Mouse (Mus musculus) heart, embryonic 13.5 days (tissue): ENCODE measurements around the gene Iah1. TPM values are rescaled to one million over a fixed set of nuclear protein-coding genes. Genes with fewer than 3 reads are reported as not detected.
A peak's percentile ranks its signal among the peaks of the same experiment; 100 is the strongest.

Experiments used
- ATAC-seq: fragments of 200-750 bp; cut with Nextera tagmentation; 2 replicates; pipeline ENCODE4 v1.8.0; 2017; ENCODE audit warnings: moderate TSS enrichment; ENCODE audit not compliant: insufficient number of reproducible peaks, low FRiP score, low TSS enrichment; ENCODE audit errors: extremely low read depth
- H3K27ac ChIP-seq: fragments of 300-500 bp; sonication (generic); replicated peaks from 2 replicates; pipeline ENCODE4 v1.5.1; 2015; ENCODE audit warnings: moderate library complexity, mild to moderate bottlenecking, inconsistent platforms
- H3K27me3 ChIP-seq: fragments of 300-500 bp; sonication (generic); replicated peaks from 2 replicates; pipeline ENCODE4 v1.6.1; 2015; ENCODE audit warnings: mild to moderate bottlenecking, inconsistent platforms
- H3K36me3 ChIP-seq: fragments of 300-500 bp; sonication (generic); 2 replicates; pipeline ENCODE4 v1.6.1; 2015; ENCODE audit warnings: mild to moderate bottlenecking, inconsistent platforms
- H3K4me1 ChIP-seq: fragments of 300-500 bp; sonication (generic); 2 replicates; pipeline ENCODE4 v1.6.1; 2015; ENCODE audit warnings: inconsistent platforms
- H3K4me2 ChIP-seq: fragments of 300-500 bp; sonication (generic); 2 replicates; pipeline ENCODE4 v1.6.1; 2015; ENCODE audit warnings: inconsistent platforms, mild to moderate bottlenecking, moderate library complexity
- H3K4me3 ChIP-seq: fragments of 300-500 bp; sonication (generic); 2 replicates; pipeline ENCODE4 v1.5.1; 2015; ENCODE audit warnings: moderate library complexity, mild to moderate bottlenecking, inconsistent platforms
- H3K9ac ChIP-seq: fragments of 300-500 bp; sonication (generic); 2 replicates; pipeline ENCODE4 v1.6.1; 2015; ENCODE audit warnings: inconsistent platforms, mild to moderate bottlenecking, moderate library complexity
- H3K9me3 ChIP-seq: fragments of 300-500 bp; sonication (generic); 2 replicates; pipeline ENCODE4 v1.6.1; 2016; ENCODE audit warnings: inconsistent platforms
- WGBS: fragments of 180-500 bp; shearing (Covaris S2); methylation state at CpG from one replicate; pipeline ENCODE4 v1.1.7; 2015; ENCODE audit warnings: mixed read lengths; 5-methylcytosine and 5-hydroxymethylcytosine counted together
- polyA plus RNA-seq: library from polyadenylated mRNA; unstranded; fragments of >200 nt; fragmentation: Nextera tagmentation; extraction: Ambion mirVana; gene quantifications from 2 replicates; pipeline ENCODE4 v1.2.1, GENCODE M21; 2015

Gene Iah1
- polyA plus RNA-seq, 1 experiment from 2014 or later: 37.3 TPM

DNA sequence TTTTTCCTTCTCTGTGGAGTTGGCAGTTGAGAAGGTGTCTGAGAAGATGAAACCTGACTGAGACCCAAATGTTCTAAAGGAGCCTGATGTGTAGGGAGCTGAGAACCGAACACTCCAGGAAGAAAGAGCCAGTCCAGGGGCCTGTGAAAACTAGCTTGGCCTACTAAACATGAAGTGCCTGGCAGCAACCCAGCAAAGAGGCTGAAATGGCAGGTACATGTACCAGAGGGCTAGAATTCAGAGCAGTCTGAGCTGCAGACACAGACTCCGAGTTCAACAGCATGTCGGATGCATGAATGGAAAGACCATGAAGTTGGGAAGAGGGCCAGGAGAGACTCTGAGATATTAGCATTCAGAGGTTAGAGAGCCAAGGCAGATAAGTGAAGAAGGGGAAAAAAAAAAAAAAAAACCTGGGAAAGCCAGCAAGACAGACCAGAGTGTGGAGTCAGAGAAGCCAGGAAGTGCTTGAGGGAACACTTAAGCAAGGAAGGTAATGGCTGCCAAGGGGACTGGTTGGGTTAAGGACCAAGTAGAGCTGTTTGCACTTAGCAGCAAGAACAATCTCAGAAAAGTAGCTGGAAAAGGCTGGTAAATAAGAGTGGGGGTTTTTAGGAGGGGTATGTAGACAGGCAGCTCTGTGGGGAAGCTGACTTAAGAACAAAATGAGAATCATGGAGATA is 27.3 kb upstream of the Iah1 start:
- no peaks in the 10 kb centered on the region for H3K9me3 ChIP-seq
- H3K9ac ChIP-seq: no peak overlapping the region
- H3K4me3 ChIP-seq: no peak overlapping the region
- no peaks in the 10 kb centered on the region for H3K27me3 ChIP-seq
- WGBS: 70% methylated on average over 3 of the region's 3 CpGs
- no peak for ATAC-seq
- H3K27ac ChIP-seq: peak overlapping the region; percentile 38; the same call in 1 of the 2 replicates
- H3K4me1 ChIP-seq: peaks cover 28% of the 10 kb centered on the region
- H3K36me3 ChIP-seq: peaks cover 43% of the 10 kb centered on the region
- no peak overlapping the region for H3K4me2 ChIP-seq

GRCm38 (mm10) chr12:21289651-21290050 is 26.5 kb upstream of the Iah1 start:
- no peaks in the 10 kb centered on the region for H3K9me3 ChIP-seq
- no peak overlapping the region for H3K9ac ChIP-seq
- peaks cover 28% of the 10 kb centered on the region for H3K4me1 ChIP-seq
- peaks cover 51% of the 10 kb centered on the region for H3K36me3 ChIP-seq
- no peak overlapping the region for H3K4me3 ChIP-seq
- no peak for ATAC-seq
- 82% methylated on average over 6 of the region's 6 CpGs for WGBS
- H3K27ac ChIP-seq: no peak overlapping the region
- no peaks in the 10 kb centered on the region for H3K27me3 ChIP-seq
- H3K4me2 ChIP-seq: no peak overlapping the region

GRCm38 (mm10) chr12:21298856-21299255 is 17.3 kb upstream of the Iah1 start:
- H3K9ac ChIP-seq: no peak overlapping the region
- H3K36me3 ChIP-seq: peaks cover 95% of the 10 kb centered on the region
- no peak overlapping the region for H3K4me2 ChIP-seq
- H3K9me3 ChIP-seq: no peaks in the 10 kb centered on the region
- WGBS: 86% methylated on average over 11 of the region's 11 CpGs
- no peaks in the 10 kb centered on the region for H3K4me1 ChIP-seq
- no peak overlapping the region for H3K4me3 ChIP-seq
- H3K27me3 ChIP-seq: no peaks in the 10 kb centered on the region
- H3K27ac ChIP-seq: no peak overlapping the region
- ATAC-seq: no peak

- Histone ChIP-seq H3K27me3 (no peaks in the 10 kb centered on the region), H3K36me3 (peaks cover 94% of the 10 kb centered on the region), H3K4me2 (no peak overlapping the region), H3K27ac (no peak overlapping the region), H3K9me3 (no peaks in the 10 kb centered on the region), H3K4me3 (no peak overlapping the region), H3K9ac (no peak overlapping the region), H3K4me1 (no peaks in the 10 kb centered on the region)
- no peak for ATAC-seq
- 65% methylated on average over 7 of the region's 7 CpGs for WGBS
Measured at GRCm38 (mm10) chr12:21301324-21301723, 14.9 kb upstream of the Iah1 start.

DNA sequence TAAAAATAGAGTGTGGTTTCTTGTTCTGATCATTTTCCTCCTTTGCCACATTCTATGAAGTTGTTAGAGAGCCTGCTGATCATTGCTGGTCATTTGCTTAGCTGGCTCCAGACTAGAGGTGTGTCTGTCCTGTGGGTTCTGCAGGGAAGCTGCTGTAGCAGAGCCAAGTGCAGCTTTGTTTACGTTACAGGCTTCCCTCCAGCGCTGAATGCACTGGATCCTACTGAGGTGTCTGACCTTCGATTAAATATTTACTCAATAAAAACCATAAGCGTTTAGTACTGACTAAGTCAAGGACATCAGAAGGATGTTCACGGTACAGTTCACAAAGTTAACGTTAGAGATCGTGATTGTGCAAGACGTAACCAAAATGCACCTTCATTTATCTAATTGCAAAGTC is 14.3 kb upstream of the Iah1 start:
- no peak for ATAC-seq
- Histone ChIP-seq H3K9me3 (no peaks in the 10 kb centered on the region), H3K27me3 (no peaks in the 10 kb centered on the region), H3K36me3 (peaks cover 94% of the 10 kb centered on the region), H3K27ac (0 out of 2 replicates have a peak overlapping the region, but pooled peaks have one; percentile 28), H3K9ac (no peak overlapping the region), H3K4me3 (no peak overlapping the region), H3K4me2 (no peak overlapping the region), H3K4me1 (no peaks in the 10 kb centered on the region)
- WGBS: 85% methylated on average over 8 of the region's 8 CpGs

DNA sequence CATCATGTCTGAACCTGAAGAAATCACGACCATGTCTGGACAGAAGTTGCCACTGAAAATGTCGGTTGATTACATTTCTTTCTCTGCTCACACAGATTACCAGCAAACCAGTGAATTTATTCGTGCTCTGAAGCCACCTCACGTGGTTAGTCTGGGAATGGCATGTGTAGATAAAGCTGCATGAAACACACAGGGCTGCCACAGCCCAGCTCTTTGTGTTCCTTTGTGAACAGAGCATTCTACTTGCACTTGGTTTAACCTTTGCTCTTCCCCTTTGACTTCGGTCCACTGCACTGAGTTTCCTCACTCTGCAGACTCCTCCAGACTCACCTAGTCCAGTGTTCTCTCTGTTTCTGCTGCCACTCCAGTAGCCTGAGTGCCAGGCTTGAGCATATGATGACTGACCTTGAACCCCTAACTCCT is 13.8 kb upstream of the Iah1 start:
- 0 out of 2 replicates have a peak overlapping the region, but pooled peaks have one; percentile 28 for H3K27ac ChIP-seq
- no peak overlapping the region for H3K4me3 ChIP-seq
- no peaks in the 10 kb centered on the region for H3K4me1 ChIP-seq
- H3K27me3 ChIP-seq: no peaks in the 10 kb centered on the region
- 71% methylated on average over 5 of the region's 5 CpGs for WGBS
- no peak for ATAC-seq
- no peak overlapping the region for H3K4me2 ChIP-seq
- no peak overlapping the region for H3K9ac ChIP-seq
- peaks cover 94% of the 10 kb centered on the region for H3K36me3 ChIP-seq
- no peaks in the 10 kb centered on the region for H3K9me3 ChIP-seq

DNA sequence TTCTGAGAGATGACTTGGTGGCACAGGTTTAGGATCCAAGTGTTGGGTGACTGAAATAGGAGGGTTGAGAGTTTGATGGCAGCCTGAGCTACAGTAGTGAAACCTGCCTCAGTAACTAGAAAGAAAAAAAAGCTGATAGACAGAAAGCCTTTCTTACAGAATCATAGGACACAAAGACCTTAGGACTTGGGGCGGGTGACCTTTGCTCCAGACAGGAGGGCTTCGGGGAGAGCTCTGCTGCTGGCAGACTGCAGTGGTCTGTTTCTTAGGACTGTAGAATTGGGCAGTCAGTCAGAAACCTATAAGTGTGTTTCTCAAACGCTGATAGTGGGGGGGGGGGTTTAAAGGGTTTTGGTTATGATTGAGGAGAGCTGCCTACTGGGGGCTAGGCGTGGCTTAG is 10.4 kb upstream of the Iah1 start:
- Histone ChIP-seq H3K9ac (no peak overlapping the region), H3K4me2 (no peak overlapping the region), H3K9me3 (no peaks in the 10 kb centered on the region), H3K36me3 (peaks cover 96% of the 10 kb centered on the region), H3K4me1 (no peaks in the 10 kb centered on the region), H3K4me3 (no peak overlapping the region), H3K27ac (no peak overlapping the region), H3K27me3 (no peaks in the 10 kb centered on the region)
- WGBS: 86% methylated on average over 4 of the region's 4 CpGs
- ATAC-seq: no peak

DNA sequence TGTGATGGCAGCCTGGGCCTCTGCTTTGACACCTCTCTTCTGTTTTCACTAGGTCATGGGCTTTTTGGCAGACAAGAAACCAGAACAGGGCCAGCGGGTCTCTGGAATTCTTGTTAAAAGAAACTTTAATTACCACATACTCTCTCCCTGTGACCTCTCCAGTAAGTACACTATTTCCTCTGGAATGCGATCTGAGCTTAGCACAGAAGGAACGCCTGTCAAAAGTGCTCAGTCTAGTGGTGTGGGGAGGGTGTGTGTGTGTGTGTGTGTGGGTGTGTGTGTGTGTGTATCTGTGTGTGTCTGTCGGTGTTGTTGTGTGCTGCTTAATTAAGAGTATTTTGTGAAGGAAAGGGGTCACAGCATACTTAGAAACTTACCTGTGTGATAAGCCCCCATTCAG is 9.5 kb upstream of the Iah1 start:
- Histone ChIP-seq H3K4me3 (no peak overlapping the region), H3K36me3 (peaks cover 97% of the 10 kb centered on the region), H3K9ac (no peak overlapping the region), H3K4me2 (no peak overlapping the region), H3K27ac (no peak overlapping the region), H3K4me1 (no peaks in the 10 kb centered on the region), H3K27me3 (no peaks in the 10 kb centered on the region), H3K9me3 (no peaks in the 10 kb centered on the region)
- WGBS: 84% methylated on average over 4 of the region's 4 CpGs
- ATAC-seq: no peak

DNA sequence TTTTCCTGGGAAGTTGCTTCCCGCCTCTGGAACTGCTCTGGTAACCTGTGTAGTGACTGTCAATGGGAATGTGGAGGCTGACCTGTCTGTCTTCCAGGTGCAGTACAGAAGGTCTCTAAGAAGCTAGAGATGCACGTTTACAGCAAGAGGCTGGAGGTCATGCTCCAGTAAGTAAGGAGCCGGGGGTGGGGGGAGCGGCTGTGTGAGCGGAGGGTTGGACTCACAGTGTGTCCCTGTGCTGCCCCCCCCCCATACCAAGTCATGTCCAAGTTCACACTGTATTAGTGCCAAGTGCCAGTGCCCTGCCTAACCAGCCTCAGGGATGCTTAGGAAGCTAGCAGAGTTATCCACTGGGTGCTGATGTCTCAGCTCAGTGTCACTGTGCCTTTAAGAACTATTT is 4.0 kb upstream of the Iah1 start:
- no peak overlapping the region for H3K27ac ChIP-seq
- no peak overlapping the region for H3K9ac ChIP-seq
- 84% methylated on average over 5 of the region's 5 CpGs for WGBS
- ATAC-seq: no peak
- peaks cover 10% of the 10 kb centered on the region for H3K4me1 ChIP-seq
- H3K36me3 ChIP-seq: peaks cover 85% of the 10 kb centered on the region
- no peak overlapping the region for H3K4me2 ChIP-seq
- no peak overlapping the region for H3K4me3 ChIP-seq
- H3K27me3 ChIP-seq: no peaks in the 10 kb centered on the region
- H3K9me3 ChIP-seq: no peaks in the 10 kb centered on the region

DNA sequence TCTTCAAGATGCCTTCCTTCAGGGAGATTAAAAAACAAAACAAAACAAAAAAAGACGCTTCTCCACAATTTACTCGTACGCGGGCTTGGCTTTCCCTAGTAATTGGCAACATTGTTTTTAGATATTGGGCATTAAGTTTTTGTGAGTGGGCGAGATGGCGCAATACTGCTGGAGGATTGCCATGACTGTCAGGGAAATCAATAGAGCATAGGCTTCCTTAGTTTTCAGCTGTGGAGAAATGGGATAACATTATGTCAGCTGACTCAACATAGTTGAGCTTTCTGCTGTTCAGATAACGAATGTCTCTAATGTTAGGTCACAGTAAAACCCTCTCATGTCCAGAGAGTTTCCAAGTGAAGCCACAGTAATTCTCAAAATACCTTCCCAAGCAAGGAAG is 678 bp downstream of the Iah1 start:
- Histone ChIP-seq H3K27ac (peak overlapping the region; percentile 65; the same call in 1 of the 2 replicates), H3K27me3 (no peaks in the 10 kb centered on the region), H3K4me2 (peak overlapping the region; percentile 80), H3K9ac (peak overlapping the region; percentile 89), H3K4me3 (peak overlapping the region; percentile 73), H3K4me1 (peaks cover 15% of the 10 kb centered on the region), H3K36me3 (peaks cover 67% of the 10 kb centered on the region), H3K9me3 (no peaks in the 10 kb centered on the region)
- ATAC-seq: no peak
- 25% methylated on average over 7 of the region's 7 CpGs for WGBS

- H3K27ac ChIP-seq: no peak overlapping the region
- H3K9me3 ChIP-seq: no peaks in the 10 kb centered on the region
- no peak overlapping the region for H3K9ac ChIP-seq
- H3K36me3 ChIP-seq: peaks cover 67% of the 10 kb centered on the region
- 77% methylated on average over 12 of the region's 12 CpGs for whole genome bisulfite sequencing
- H3K4me3 ChIP-seq: no peak overlapping the region
- peaks cover 20% of the 10 kb centered on the region for H3K4me1 ChIP-seq
- ATAC-seq: no peak
- H3K4me2 ChIP-seq: no peak overlapping the region
- no peaks in the 10 kb centered on the region for H3K27me3 ChIP-seq
Measured at GRCm38 (mm10) chr12:21318143-21318895, 2.1 kb downstream of the Iah1 start.

- 79% methylated on average over 4 of the region's 4 CpGs for WGBS
- no peak overlapping the region for H3K4me3 ChIP-seq
- no peak overlapping the region for H3K27ac ChIP-seq
- no peak overlapping the region for H3K9ac ChIP-seq
- no peaks in the 10 kb centered on the region for H3K27me3 ChIP-seq
- ATAC-seq: no peak
- no peaks in the 10 kb centered on the region for H3K9me3 ChIP-seq
- peaks cover 65% of the 10 kb centered on the region for H3K36me3 ChIP-seq
- no peak overlapping the region for H3K4me2 ChIP-seq
- peaks cover 20% of the 10 kb centered on the region for H3K4me1 ChIP-seq
Measured at GRCm38 (mm10) chr12:21320317-21320716, 4.1 kb downstream of the Iah1 start.
